Mouse (Mus musculus): Measurements from ENCODE around the gene Tmem156. TPM values are rescaled to one million over a fixed set of nuclear protein-coding genes. Genes with fewer than 3 reads are reported as not detected.

Gene Tmem156
- polyA plus RNA-seq, 1 experiment from 2014 or later: 0.47 TPM

DNA sequence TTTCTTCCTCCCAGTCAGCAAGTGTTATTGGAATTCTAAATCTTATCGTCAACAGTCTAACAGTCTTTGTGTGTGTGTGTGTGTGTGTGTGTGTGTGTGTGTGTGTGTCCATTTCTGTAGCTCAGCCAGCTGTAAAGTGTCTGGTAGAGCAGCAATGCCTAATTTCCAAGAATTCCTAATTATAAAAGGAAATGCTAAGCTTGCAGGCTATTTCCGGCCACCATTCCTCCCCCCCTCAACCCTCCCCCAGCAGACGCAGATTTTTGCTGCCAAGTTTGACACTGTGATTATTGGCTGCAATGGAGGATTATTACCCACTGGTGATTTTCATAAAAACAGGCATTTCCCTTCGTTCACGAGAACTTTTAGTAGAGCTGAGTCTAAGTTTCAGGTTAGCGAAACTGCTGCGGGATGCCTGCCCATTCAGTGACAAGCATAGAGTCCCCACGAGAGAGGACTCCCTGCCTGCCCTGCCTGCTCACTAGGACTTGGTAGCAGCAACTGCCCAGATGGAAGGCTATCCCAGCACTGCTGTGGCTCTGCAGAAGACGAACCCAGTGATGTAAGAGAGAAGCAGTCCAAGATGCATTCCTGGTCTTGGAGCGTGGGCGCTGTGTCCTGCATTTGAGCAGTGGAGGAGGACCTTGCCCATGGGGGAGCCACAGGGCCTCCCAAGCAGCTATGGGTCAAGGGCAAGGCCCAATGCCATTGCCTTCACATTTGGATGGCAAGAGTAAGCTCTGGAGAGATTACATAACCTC is 52.9 kb downstream of the Tmem156 start:
- peak; percentile 62; the same call in 1 of the 2 replicates for ATAC-seq (ENCODE audit: insufficient read depth)
- no peaks in the 10 kb centered on the region for H3K27me3 ChIP-seq (ENCODE audit: insufficient read depth, low read length)
- H3K9ac ChIP-seq: no peak overlapping the region
- H3K36me3 ChIP-seq (ENCODE audit: insufficient read depth): peaks cover 39% of the 10 kb centered on the region; the same call in 1 of the 2 replicates
- TF ChIP-seq CTCF (IDR thresholded peaks at IDR 0.05; ENCODE audit: low read depth): no peak
- H3K4me3 ChIP-seq (ENCODE audit: low read depth, low read length): no peak overlapping the region
- no peaks in the 10 kb centered on the region for H3K9me3 ChIP-seq (ENCODE audit: low read depth, low read length)
- no peaks in the 10 kb centered on the region for H3K4me1 ChIP-seq (ENCODE audit: insufficient read depth)
- peak overlapping the region; percentile 3; the same call in 1 of the 2 replicates for H3K27ac ChIP-seq (ENCODE audit: low read depth)
- no peak overlapping the region for H3K4me2 ChIP-seq
- peak; percentile 57 for DNase-seq
- WGBS: 60% methylated on average over 11 of the region's 11 CpGs

DNA sequence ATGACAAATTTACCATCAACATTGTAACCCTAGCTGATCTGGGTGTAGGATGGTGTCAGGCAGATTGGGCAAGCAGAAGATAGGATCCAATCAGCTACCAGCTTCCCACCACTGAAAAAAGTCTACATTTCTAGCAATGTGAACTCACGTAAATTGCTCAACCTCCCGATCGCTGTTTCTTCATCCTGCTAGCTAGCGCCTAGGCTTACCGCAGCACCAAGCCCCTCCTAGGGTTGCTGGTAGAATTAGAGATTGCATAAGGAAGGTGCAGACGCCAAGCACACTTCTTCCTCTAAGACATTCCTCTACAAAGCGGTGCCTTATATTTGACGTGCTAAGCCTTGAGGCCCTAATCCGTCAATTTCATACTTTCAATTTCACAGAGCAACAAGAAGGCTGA is 53.6 kb downstream of the Tmem156 start:
- H3K4me3 ChIP-seq (ENCODE audit: low read depth, low read length): no peak overlapping the region
- no peak overlapping the region for H3K4me2 ChIP-seq
- DNase-seq (peak; percentile 52), ATAC-seq (ENCODE audit: insufficient read depth) (peak; percentile 44; the same call in 1 of the 2 replicates)
- H3K27me3 ChIP-seq (ENCODE audit: insufficient read depth, low read length): no peaks in the 10 kb centered on the region
- 61% methylated on average over 9 of the region's 9 CpGs for WGBS
- no peak overlapping the region for H3K9ac ChIP-seq
- peaks cover 41% of the 10 kb centered on the region; the same call in 1 of the 2 replicates for H3K36me3 ChIP-seq (ENCODE audit: insufficient read depth)
- H3K27ac ChIP-seq (ENCODE audit: low read depth): 0 out of 2 replicates have a peak overlapping the region, but pooled peaks have one; percentile 42
- no peaks in the 10 kb centered on the region for H3K9me3 ChIP-seq (ENCODE audit: low read depth, low read length)
- TF ChIP-seq CTCF (IDR thresholded peaks at IDR 0.05; ENCODE audit: low read depth): no peak
- no peaks in the 10 kb centered on the region for H3K4me1 ChIP-seq (ENCODE audit: insufficient read depth)

DNA sequence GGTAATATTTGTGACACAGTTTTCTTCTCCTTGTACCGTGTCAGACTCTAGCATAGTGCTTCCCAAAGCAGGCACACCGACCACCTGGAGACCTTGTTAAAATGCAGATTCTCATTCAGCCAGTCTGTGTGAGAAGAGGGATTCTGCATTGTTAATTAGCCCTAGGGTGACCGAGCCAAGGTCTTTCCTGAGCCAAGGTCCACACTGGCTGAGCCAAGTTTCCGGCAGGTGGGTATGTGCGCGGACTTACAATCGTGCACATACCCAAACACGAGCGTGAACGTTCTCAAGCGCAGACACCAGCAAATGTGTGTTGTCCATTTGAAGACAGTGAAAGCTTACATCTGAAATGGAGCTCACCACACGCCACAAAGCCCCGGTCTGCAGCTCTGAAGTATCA is 55.3 kb downstream of the Tmem156 start:
- Histone ChIP-seq H3K4me1 (ENCODE audit: insufficient read depth) (no peaks in the 10 kb centered on the region), H3K27me3 (ENCODE audit: insufficient read depth, low read length) (no peaks in the 10 kb centered on the region), H3K9me3 (ENCODE audit: low read depth, low read length) (no peaks in the 10 kb centered on the region), H3K36me3 (ENCODE audit: insufficient read depth) (peaks cover 46% of the 10 kb centered on the region; the same call in 1 of the 2 replicates), H3K4me3 (ENCODE audit: low read depth, low read length) (no peak overlapping the region), H3K4me2 (no peak overlapping the region), H3K9ac (no peak overlapping the region), H3K27ac (ENCODE audit: low read depth) (no peak overlapping the region)
- no peak for TF ChIP-seq CTCF (IDR thresholded peaks at IDR 0.05; ENCODE audit: low read depth)
- ATAC-seq (ENCODE audit: insufficient read depth): no peak
- WGBS: 83% methylated on average over 13 of the region's 13 CpGs
- no peak for DNase-seq

DNA sequence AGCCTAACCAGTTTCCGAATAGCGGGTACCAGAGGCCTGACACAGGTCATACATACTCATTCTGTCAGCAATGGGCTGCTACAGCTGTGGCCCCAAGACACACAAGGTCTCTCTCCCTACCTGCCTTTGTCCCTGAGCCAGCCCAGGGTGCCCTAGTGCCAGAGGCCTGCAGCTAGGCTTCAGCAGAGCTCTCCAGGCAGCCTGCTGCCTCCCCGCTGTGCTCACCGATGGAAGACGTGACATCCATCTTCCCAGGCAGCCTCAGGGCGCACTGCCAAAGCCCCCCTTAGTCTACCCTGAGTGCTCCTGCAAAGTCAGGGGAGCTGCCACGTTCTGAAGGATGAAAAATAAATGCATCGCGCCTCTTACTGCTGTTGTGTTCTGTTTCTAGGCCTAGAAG is 63.9 kb downstream of the Tmem156 start:
- peaks cover 60% of the 10 kb centered on the region for H3K36me3 ChIP-seq (ENCODE audit: insufficient read depth)
- no peak overlapping the region for H3K4me2 ChIP-seq
- no peak overlapping the region for H3K27ac ChIP-seq (ENCODE audit: low read depth)
- no peak overlapping the region for H3K4me3 ChIP-seq (ENCODE audit: low read depth, low read length)
- whole genome bisulfite sequencing: 42% methylated on average over 9 of the region's 9 CpGs
- H3K4me1 ChIP-seq (ENCODE audit: insufficient read depth): no peaks in the 10 kb centered on the region
- ATAC-seq (ENCODE audit: insufficient read depth) (no peak), DNase-seq (no peak)
- no peak for TF ChIP-seq CTCF (IDR thresholded peaks at IDR 0.05; ENCODE audit: low read depth)
- no peaks in the 10 kb centered on the region for H3K9me3 ChIP-seq (ENCODE audit: low read depth, low read length)
- H3K27me3 ChIP-seq (ENCODE audit: insufficient read depth, low read length): no peaks in the 10 kb centered on the region
- no peak overlapping the region for H3K9ac ChIP-seq

DNA sequence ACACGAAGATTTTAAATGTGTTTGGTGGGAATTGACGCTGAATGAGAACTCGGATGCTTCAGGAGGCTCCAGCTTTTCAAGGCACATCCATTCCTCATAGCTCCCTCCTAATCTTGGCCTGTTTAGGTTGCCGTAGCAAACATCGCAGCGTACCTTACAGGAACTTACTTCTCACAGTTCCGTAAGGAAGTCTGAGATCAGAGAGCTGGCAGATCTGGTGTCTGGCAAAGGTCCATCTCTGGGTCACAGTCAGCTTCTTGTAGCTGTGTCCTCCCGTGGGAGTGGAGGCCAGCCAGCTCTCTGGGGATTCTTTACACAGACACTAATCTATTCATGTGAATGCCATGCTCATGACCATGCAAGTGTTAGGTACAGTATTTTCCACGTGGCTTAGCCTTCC is 65.2 kb downstream of the Tmem156 start:
- peaks cover 64% of the 10 kb centered on the region for H3K36me3 ChIP-seq (ENCODE audit: insufficient read depth)
- H3K4me1 ChIP-seq (ENCODE audit: insufficient read depth): no peaks in the 10 kb centered on the region
- no peak for TF ChIP-seq CTCF (IDR thresholded peaks at IDR 0.05; ENCODE audit: low read depth)
- no peak overlapping the region for H3K4me2 ChIP-seq
- H3K9ac ChIP-seq: no peak overlapping the region
- H3K9me3 ChIP-seq (ENCODE audit: low read depth, low read length): no peaks in the 10 kb centered on the region
- H3K27me3 ChIP-seq (ENCODE audit: insufficient read depth, low read length): no peaks in the 10 kb centered on the region
- DNase-seq (no peak), ATAC-seq (ENCODE audit: insufficient read depth) (no peak)
- 62% methylated on average over 9 of the region's 9 CpGs for WGBS
- no peak overlapping the region for H3K27ac ChIP-seq (ENCODE audit: low read depth)
- no peak overlapping the region for H3K4me3 ChIP-seq (ENCODE audit: low read depth, low read length)

DNA sequence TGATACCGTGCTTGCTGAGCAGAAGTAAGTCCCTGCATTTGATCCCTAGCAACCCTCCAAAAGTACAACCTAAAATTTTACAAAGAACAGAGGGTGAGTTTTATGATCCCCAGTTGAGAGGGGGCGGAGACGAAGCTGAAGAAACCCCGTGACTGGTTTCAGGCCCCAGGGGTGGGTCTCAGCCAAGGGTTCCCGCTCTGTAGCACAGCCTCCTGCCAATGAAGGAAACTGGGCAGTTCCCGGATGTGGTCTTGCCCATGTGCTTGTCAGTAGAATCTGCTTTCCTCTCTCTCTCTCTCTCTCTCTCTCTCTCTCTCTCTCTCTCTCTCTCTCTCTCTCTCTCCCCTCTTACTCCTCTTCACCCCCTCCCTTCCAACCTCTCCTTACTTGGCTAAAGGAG is 66.0 kb downstream of the Tmem156 start:
- no peak overlapping the region for H3K9ac ChIP-seq
- H3K27me3 ChIP-seq (ENCODE audit: insufficient read depth, low read length): no peaks in the 10 kb centered on the region
- H3K4me2 ChIP-seq: no peak overlapping the region
- DNase-seq (peak; percentile 19), ATAC-seq (ENCODE audit: insufficient read depth) (no peak)
- H3K27ac ChIP-seq (ENCODE audit: low read depth): no peak overlapping the region
- TF ChIP-seq CTCF (IDR thresholded peaks at IDR 0.05; ENCODE audit: low read depth): no peak
- no peak overlapping the region for H3K4me3 ChIP-seq (ENCODE audit: low read depth, low read length)
- WGBS: 61% methylated on average over 6 of the region's 6 CpGs
- peaks cover 65% of the 10 kb centered on the region for H3K36me3 ChIP-seq (ENCODE audit: insufficient read depth)
- H3K9me3 ChIP-seq (ENCODE audit: low read depth, low read length): no peaks in the 10 kb centered on the region
- no peaks in the 10 kb centered on the region for H3K4me1 ChIP-seq (ENCODE audit: insufficient read depth)

DNA sequence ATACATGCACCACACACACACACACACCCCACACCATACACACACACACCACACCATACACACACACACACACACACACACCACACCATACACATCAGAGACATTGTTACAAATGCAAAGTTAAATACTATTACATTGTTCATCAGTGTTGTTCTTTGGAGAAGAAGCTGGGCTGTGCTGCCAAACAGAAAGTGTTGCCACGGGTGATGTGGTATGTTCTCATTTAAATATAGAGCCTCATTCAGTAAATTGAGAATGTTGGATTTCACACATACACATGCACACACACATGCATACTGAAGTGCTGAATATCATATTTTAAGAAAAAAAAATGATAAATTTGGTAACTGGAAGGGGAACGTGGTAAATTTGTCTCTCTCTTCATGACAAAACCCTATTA is 67.3 kb downstream of the Tmem156 start:
- Histone ChIP-seq H3K27me3 (ENCODE audit: insufficient read depth, low read length) (no peaks in the 10 kb centered on the region), H3K4me3 (ENCODE audit: low read depth, low read length) (no peak overlapping the region), H3K36me3 (ENCODE audit: insufficient read depth) (peaks cover 53% of the 10 kb centered on the region), H3K9me3 (ENCODE audit: low read depth, low read length) (no peaks in the 10 kb centered on the region), H3K4me1 (ENCODE audit: insufficient read depth) (no peaks in the 10 kb centered on the region), H3K9ac (no peak overlapping the region), H3K27ac (ENCODE audit: low read depth) (no peak overlapping the region), H3K4me2 (no peak overlapping the region)
- no peak for TF ChIP-seq CTCF (IDR thresholded peaks at IDR 0.05; ENCODE audit: low read depth)
- WGBS: 77% methylated on average over 2 of the region's 2 CpGs
- no peak for ATAC-seq (ENCODE audit: insufficient read depth)
- no peak for DNase-seq

Measured in lung, embryonic 14.5 days (tissue).